Mouse (Mus musculus): ENCODE data around the gene Aff3. TPM values are rescaled to one million over a fixed set of nuclear protein-coding genes. Genes with fewer than 3 reads are reported as not detected.

The Aff3 gene
- polyA plus RNA-seq, 1 experiment from 2014 or later, result 4.7 TPM

DNA sequence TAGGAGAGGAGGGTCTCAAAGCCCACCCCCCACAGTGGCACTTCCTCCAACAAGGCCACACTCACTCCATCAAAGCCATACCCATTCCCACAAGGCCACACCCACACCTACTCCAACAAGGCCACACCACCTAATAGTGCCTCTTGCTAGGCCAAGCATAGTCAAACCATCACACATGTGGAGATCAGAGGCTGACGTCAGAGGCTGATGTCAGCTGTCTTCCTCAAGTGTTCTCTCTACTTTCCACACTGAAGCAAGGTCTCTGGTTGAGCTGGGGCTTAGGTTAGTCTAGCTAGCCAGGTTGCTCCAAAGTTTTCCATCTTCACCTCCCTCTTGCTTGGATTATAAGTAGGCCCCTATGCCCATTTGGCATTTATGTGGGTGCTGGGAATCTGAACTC, 856 bp upstream of the Aff3 start:
- Histone ChIP-seq H3K27ac (ENCODE audit: low read depth, low read length) (no peak overlapping the region), H3K4me1 (replicated peaks; ENCODE audit: control insufficient read depth, insufficient read depth, low read length) (no peaks in the 10 kb centered on the region; the same call in 1 of the 2 replicates), H3K36me3 (ENCODE audit: control insufficient read depth, insufficient read depth, low read length) (no peaks in the 10 kb centered on the region), H3K4me2 (no peak overlapping the region), H3K27me3 (replicated peaks; ENCODE audit: control insufficient read depth, insufficient read depth, low read length) (no peaks in the 10 kb centered on the region), H3K4me3 (ENCODE audit: low read depth, low read length) (no peak overlapping the region), H3K9me3 (ENCODE audit: control insufficient read depth, low read length) (no peaks in the 10 kb centered on the region), H3K9ac (ENCODE audit: low read depth, low read length) (no peak overlapping the region)
- DNase-seq (ENCODE audit: low spot score), result no peak
- WGBS, result 61% methylated on average over 1 of the region's 1 CpGs
- ATAC-seq (replicated peaks; ENCODE audit: low FRiP score), result no peak

- H3K4me1 ChIP-seq (replicated peaks; ENCODE audit: control insufficient read depth, insufficient read depth, low read length), result no peaks in the 10 kb centered on the region; the same call in 1 of the 2 replicates
- no peak overlapping the region for H3K9ac ChIP-seq (ENCODE audit: low read depth, low read length)
- no peak overlapping the region for H3K4me3 ChIP-seq (ENCODE audit: low read depth, low read length)
- H3K27me3 ChIP-seq (replicated peaks; ENCODE audit: control insufficient read depth, insufficient read depth, low read length), result no peaks in the 10 kb centered on the region
- ATAC-seq (replicated peaks; ENCODE audit: low FRiP score) (no peak), DNase-seq (ENCODE audit: low spot score) (no peak)
- no peak overlapping the region for H3K4me2 ChIP-seq
- no peak overlapping the region for H3K27ac ChIP-seq (ENCODE audit: low read depth, low read length)
- H3K9me3 ChIP-seq (ENCODE audit: control insufficient read depth, low read length), result no peaks in the 10 kb centered on the region
- WGBS, result 83% methylated on average over 4 of the region's 4 CpGs
- H3K36me3 ChIP-seq (ENCODE audit: control insufficient read depth, insufficient read depth, low read length), result no peaks in the 10 kb centered on the region
Measured at GRCm38 (mm10) chr1:38664261-38664660, 494 bp downstream of the Aff3 start.

- ATAC-seq (replicated peaks; ENCODE audit: low FRiP score), result no peak
- Histone ChIP-seq H3K9ac (ENCODE audit: low read depth, low read length) (no peak overlapping the region), H3K27ac (ENCODE audit: low read depth, low read length) (no peak overlapping the region), H3K4me1 (replicated peaks; ENCODE audit: control insufficient read depth, insufficient read depth, low read length) (no peaks in the 10 kb centered on the region), H3K27me3 (replicated peaks; ENCODE audit: control insufficient read depth, insufficient read depth, low read length) (no peaks in the 10 kb centered on the region), H3K4me2 (no peak overlapping the region), H3K4me3 (ENCODE audit: low read depth, low read length) (no peak overlapping the region), H3K9me3 (ENCODE audit: control insufficient read depth, low read length) (no peaks in the 10 kb centered on the region), H3K36me3 (ENCODE audit: control insufficient read depth, insufficient read depth, low read length) (no peaks in the 10 kb centered on the region)
- no peak for DNase-seq (ENCODE audit: low spot score)
- 33% methylated on average over 3 of the region's 3 CpGs for WGBS
Measured at GRCm38 (mm10) chr1:38662616-38663193, 2.0 kb downstream of the Aff3 start.

- DNase-seq (ENCODE audit: low spot score), result no peak
- no peaks in the 10 kb centered on the region for H3K9me3 ChIP-seq (ENCODE audit: control insufficient read depth, low read length)
- no peak for ATAC-seq (replicated peaks; ENCODE audit: low FRiP score)
- no peaks in the 10 kb centered on the region for H3K27me3 ChIP-seq (replicated peaks; ENCODE audit: control insufficient read depth, insufficient read depth, low read length)
- no peak overlapping the region for H3K9ac ChIP-seq (ENCODE audit: low read depth, low read length)
- no peaks in the 10 kb centered on the region for H3K36me3 ChIP-seq (ENCODE audit: control insufficient read depth, insufficient read depth, low read length)
- 88% methylated on average over 4 of the region's 4 CpGs for WGBS
- no peak overlapping the region for H3K27ac ChIP-seq (ENCODE audit: low read depth, low read length)
- no peak overlapping the region for H3K4me3 ChIP-seq (ENCODE audit: low read depth, low read length)
- no peaks in the 10 kb centered on the region for H3K4me1 ChIP-seq (replicated peaks; ENCODE audit: control insufficient read depth, insufficient read depth, low read length)
- no peak overlapping the region for H3K4me2 ChIP-seq
Measured at GRCm38 (mm10) chr1:38658933-38659553, 5.7 kb downstream of the Aff3 start.

GRCm38 (mm10) chr1:38658376-38658775, 6.4 kb downstream of the Aff3 start:
- Histone ChIP-seq H3K9me3 (ENCODE audit: control insufficient read depth, low read length) (no peaks in the 10 kb centered on the region), H3K27me3 (replicated peaks; ENCODE audit: control insufficient read depth, insufficient read depth, low read length) (no peaks in the 10 kb centered on the region), H3K36me3 (ENCODE audit: control insufficient read depth, insufficient read depth, low read length) (no peaks in the 10 kb centered on the region), H3K9ac (ENCODE audit: low read depth, low read length) (no peak overlapping the region), H3K27ac (ENCODE audit: low read depth, low read length) (no peak overlapping the region), H3K4me1 (replicated peaks; ENCODE audit: control insufficient read depth, insufficient read depth, low read length) (no peaks in the 10 kb centered on the region), H3K4me2 (no peak overlapping the region), H3K4me3 (ENCODE audit: low read depth, low read length) (no peak overlapping the region)
- DNase-seq (ENCODE audit: low spot score), result no peak
- WGBS, result 75% methylated on average over 9 of the region's 9 CpGs
- ATAC-seq (replicated peaks; ENCODE audit: low FRiP score), result no peak

- no peak for ATAC-seq (replicated peaks; ENCODE audit: low FRiP score)
- DNase-seq (ENCODE audit: low spot score), result no peak
- Histone ChIP-seq H3K27me3 (replicated peaks; ENCODE audit: control insufficient read depth, insufficient read depth, low read length) (no peaks in the 10 kb centered on the region), H3K4me1 (replicated peaks; ENCODE audit: control insufficient read depth, insufficient read depth, low read length) (no peaks in the 10 kb centered on the region), H3K9me3 (ENCODE audit: control insufficient read depth, low read length) (no peaks in the 10 kb centered on the region), H3K4me3 (ENCODE audit: low read depth, low read length) (no peak overlapping the region), H3K9ac (ENCODE audit: low read depth, low read length) (no peak overlapping the region), H3K4me2 (no peak overlapping the region), H3K36me3 (ENCODE audit: control insufficient read depth, insufficient read depth, low read length) (no peaks in the 10 kb centered on the region), H3K27ac (ENCODE audit: low read depth, low read length) (no peak overlapping the region)
- WGBS, result 58% methylated on average over 7 of the region's 7 CpGs
Measured at GRCm38 (mm10) chr1:38657606-38658005, 7.1 kb downstream of the Aff3 start.

GRCm38 (mm10) chr1:38654981-38655540, 9.7 kb downstream of the Aff3 start:
- ATAC-seq (replicated peaks; ENCODE audit: low FRiP score), result no peak

DNA sequence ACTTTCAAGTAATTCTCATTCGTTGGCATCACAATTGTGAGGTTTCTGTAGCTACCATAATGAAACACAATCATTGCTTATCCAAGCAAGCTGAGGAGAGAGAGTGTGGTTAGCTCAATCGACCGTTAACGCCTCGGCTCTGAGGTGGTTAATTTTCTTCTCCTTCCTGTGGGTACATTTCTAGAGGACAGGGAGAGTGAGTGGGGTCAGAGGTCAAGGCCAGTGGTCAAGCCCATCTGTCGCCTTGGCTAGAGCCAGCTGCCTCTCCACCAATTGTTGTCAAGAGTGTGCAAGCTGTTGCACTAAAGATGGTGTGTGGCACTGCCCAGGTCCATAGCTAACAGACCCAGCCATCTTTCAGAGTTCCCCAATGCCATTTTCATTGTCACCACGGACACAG, 14.7 kb downstream of the Aff3 start:
- no peak for DNase-seq (ENCODE audit: low spot score)
- Histone ChIP-seq H3K27me3 (replicated peaks; ENCODE audit: control insufficient read depth, insufficient read depth, low read length) (no peaks in the 10 kb centered on the region), H3K36me3 (ENCODE audit: control insufficient read depth, insufficient read depth, low read length) (no peaks in the 10 kb centered on the region), H3K9ac (ENCODE audit: low read depth, low read length) (no peak overlapping the region), H3K4me3 (ENCODE audit: low read depth, low read length) (no peak overlapping the region), H3K9me3 (ENCODE audit: control insufficient read depth, low read length) (no peaks in the 10 kb centered on the region), H3K4me1 (replicated peaks; ENCODE audit: control insufficient read depth, insufficient read depth, low read length) (no peaks in the 10 kb centered on the region), H3K27ac (ENCODE audit: low read depth, low read length) (no peak overlapping the region), H3K4me2 (no peak overlapping the region)
- no peak for ATAC-seq (replicated peaks; ENCODE audit: low FRiP score)
- WGBS, result 55% methylated on average over 7 of the region's 7 CpGs

More at GRCm38 (mm10) chr1:38654981-38655540, 9.7 kb downstream of the Aff3 start:
- no peak for DNase-seq (ENCODE audit: low spot score)
- Histone ChIP-seq H3K27me3 (replicated peaks; ENCODE audit: control insufficient read depth, insufficient read depth, low read length) (no peaks in the 10 kb centered on the region), H3K4me1 (replicated peaks; ENCODE audit: control insufficient read depth, insufficient read depth, low read length) (no peaks in the 10 kb centered on the region), H3K9ac (ENCODE audit: low read depth, low read length) (no peak overlapping the region), H3K27ac (ENCODE audit: low read depth, low read length) (no peak overlapping the region), H3K36me3 (ENCODE audit: control insufficient read depth, insufficient read depth, low read length) (no peaks in the 10 kb centered on the region), H3K9me3 (ENCODE audit: control insufficient read depth, low read length) (no peaks in the 10 kb centered on the region), H3K4me2 (no peak overlapping the region), H3K4me3 (ENCODE audit: low read depth, low read length) (no peak overlapping the region)
- 86% methylated on average over 5 of the region's 5 CpGs for WGBS

- ATAC-seq (replicated peaks; ENCODE audit: low FRiP score) (no peak), DNase-seq (ENCODE audit: low spot score) (no peak)
- Histone ChIP-seq H3K9ac (ENCODE audit: low read depth, low read length) (no peak overlapping the region), H3K4me1 (replicated peaks; ENCODE audit: control insufficient read depth, insufficient read depth, low read length) (no peaks in the 10 kb centered on the region), H3K4me3 (ENCODE audit: low read depth, low read length) (no peak overlapping the region), H3K27ac (ENCODE audit: low read depth, low read length) (no peak overlapping the region), H3K9me3 (ENCODE audit: control insufficient read depth, low read length) (no peaks in the 10 kb centered on the region), H3K36me3 (ENCODE audit: control insufficient read depth, insufficient read depth, low read length) (no peaks in the 10 kb centered on the region), H3K27me3 (replicated peaks; ENCODE audit: control insufficient read depth, insufficient read depth, low read length) (no peaks in the 10 kb centered on the region), H3K4me2 (no peak overlapping the region)
- 47% methylated on average over 3 of the region's 3 CpGs for WGBS
Measured at GRCm38 (mm10) chr1:38649174-38649573, 15.6 kb downstream of the Aff3 start.
